Mouse (Mus musculus) intestine, embryonic 14.5 days (tissue): ENCODE results near the gene Tmc7. TPM values are rescaled to one million over a fixed set of nuclear protein-coding genes. Genes with fewer than 3 reads are reported as not detected.

Experiments used
- ATAC-seq: fragments of 200-750 bp; cut with Nextera tagmentation; replicated peaks from 2 replicates; pipeline ENCODE4 v1.8.0; 2017; ENCODE audit warnings: low read depth, moderate number of reproducible peaks, moderate TSS enrichment, moderate library complexity; ENCODE audit not compliant: low FRiP score, low TSS enrichment
- DNase-seq: peaks from one replicate; pipeline ENCODE4 v3.0.0-alpha.2; 2018; ENCODE audit warnings: low spot score
- H3K27ac ChIP-seq: fragments of 300-500 bp; sonication (generic); 2 replicates; pipeline ENCODE4 v1.5.1; 2014; ENCODE audit warnings: low read depth, mild to moderate bottlenecking, control low read depth
- H3K27me3 ChIP-seq: fragments of 300-500 bp; sonication (generic); replicated peaks from 2 replicates; pipeline ENCODE4 v1.6.1; 2014; ENCODE audit warnings: low read length, control low read depth; ENCODE audit not compliant: control insufficient read depth, insufficient read depth
- H3K36me3 ChIP-seq: fragments of 300-500 bp; sonication (generic); 2 replicates; pipeline ENCODE4 v1.6.1; 2014; ENCODE audit warnings: low read length, control low read depth; ENCODE audit not compliant: control insufficient read depth, insufficient read depth
- H3K4me1 ChIP-seq: fragments of 300-500 bp; sonication (generic); replicated peaks from 2 replicates; pipeline ENCODE4 v1.6.1; 2014; ENCODE audit warnings: low read length, control low read depth, mixed read lengths; ENCODE audit not compliant: control insufficient read depth, insufficient read depth
- H3K4me2 ChIP-seq: fragments of 300-500 bp; sonication (generic); 2 replicates; pipeline ENCODE4 v1.6.1; 2014; ENCODE audit warnings: low read length
- H3K4me3 ChIP-seq: fragments of 300-500 bp; sonication (generic); 2 replicates; pipeline ENCODE4 v1.5.1; 2014; ENCODE audit warnings: low read depth, low read length, control low read depth, mixed read lengths
- H3K9ac ChIP-seq: fragments of 300-500 bp; sonication (generic); 2 replicates; pipeline ENCODE4 v1.6.1; 2014; ENCODE audit warnings: mild to moderate bottlenecking, low read length
- H3K9me3 ChIP-seq: fragments of 300-500 bp; sonication (generic); 2 replicates; pipeline ENCODE4 v1.6.1; 2016; ENCODE audit warnings: low read length, control low read depth; ENCODE audit not compliant: control insufficient read depth
- WGBS: fragments of 180-500 bp; shearing (Covaris S2); extraction: QIAGEN DNeasy Blood & Tissue Kit; methylation state at CpG from one replicate; pipeline ENCODE4 v1.1.7; 2014; 5-methylcytosine and 5-hydroxymethylcytosine counted together
- polyA plus RNA-seq: library from polyadenylated mRNA; unstranded; fragments of >200 nt; fragmentation: Nextera tagmentation; extraction: Ambion mirVana; gene quantifications from 2 replicates; pipeline ENCODE4 v1.2.1, GENCODE M21; 2014

The Tmc7 gene
- polyA plus RNA-seq, 1 experiment from 2014 or later: 3.7 TPM

DNA sequence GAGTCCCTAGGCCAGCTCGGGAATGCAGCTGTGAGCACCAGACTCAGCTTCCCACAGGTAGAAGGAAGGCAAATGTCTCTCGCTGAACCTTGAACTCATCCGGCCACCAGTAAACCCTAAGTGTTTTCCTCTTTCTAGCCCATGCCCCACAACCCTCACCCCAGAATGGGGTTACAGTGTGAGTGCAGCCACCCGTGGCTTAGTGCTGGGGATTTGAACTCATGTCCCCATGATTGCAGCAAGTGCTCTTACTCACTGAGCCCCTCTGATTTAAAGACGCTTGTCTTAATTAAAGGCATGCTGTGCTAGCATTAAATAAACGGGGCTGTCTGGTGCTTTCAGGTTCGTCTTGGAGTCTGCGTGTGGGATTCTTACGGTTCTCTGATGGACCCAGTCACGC lies 10.1 kb upstream of the Tmc7 start:
- Histone ChIP-seq H3K27me3 (peaks cover 23% of the 10 kb centered on the region), H3K4me3 (no peak overlapping the region), H3K9ac (no peak overlapping the region), H3K4me1 (0 out of 2 replicates have a peak, but pooled peaks cover 3% of the 10 kb centered on the region), H3K27ac (no peak overlapping the region), H3K9me3 (no peaks in the 10 kb centered on the region), H3K36me3 (no peaks in the 10 kb centered on the region), H3K4me2 (peak overlapping the region; percentile 44)
- ATAC-seq (no peak; the same call in 1 of the 2 replicates), DNase-seq (no peak)
- 33% methylated on average over 10 of the region's 10 CpGs for WGBS

DNA sequence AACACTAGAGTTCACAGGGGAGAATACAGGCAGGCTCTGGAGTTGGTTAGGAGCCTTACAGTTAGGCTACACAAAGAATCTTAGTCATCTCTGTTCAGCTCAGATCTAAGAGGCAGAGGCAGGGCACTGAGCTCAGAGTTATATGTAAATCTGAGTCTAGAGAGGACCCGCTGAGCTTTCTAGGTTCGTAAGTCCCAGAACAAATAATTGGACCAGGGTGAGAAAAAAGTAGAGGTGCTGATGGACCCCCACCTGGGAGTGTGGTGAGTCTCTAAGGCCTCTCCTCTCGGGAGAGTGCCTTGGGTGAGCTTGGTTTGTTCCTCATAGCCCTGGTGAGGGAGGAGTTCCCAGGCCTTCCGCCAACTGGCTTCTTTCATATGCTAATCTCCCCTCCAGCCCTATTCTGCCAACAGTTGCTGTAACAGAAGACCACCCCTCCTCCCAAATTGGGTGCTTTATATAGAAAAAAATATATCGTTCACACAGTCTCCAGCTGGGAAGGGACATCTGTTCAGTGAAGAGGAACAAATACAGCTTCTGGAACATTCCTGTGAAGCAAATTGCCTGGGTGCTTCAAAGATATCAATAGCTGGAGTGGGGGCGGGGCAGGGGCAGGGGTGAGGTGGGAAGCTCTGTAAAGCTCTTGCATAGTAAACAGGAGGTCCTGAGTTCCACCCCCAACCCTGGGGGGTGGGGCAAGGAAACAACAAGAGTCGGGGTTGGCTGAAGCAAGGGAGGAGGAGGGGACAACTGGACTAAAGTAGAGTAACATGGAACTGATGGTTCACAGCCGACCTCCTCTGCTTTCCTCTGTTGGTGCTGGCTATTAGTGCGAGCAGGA lies 9.3 kb upstream of the Tmc7 start:
- Histone ChIP-seq H3K9ac (no peak overlapping the region), H3K36me3 (no peaks in the 10 kb centered on the region), H3K4me3 (no peak overlapping the region), H3K9me3 (no peaks in the 10 kb centered on the region), H3K27ac (no peak overlapping the region; the same call in 1 of the 2 replicates), H3K4me1 (0 out of 2 replicates have a peak, but pooled peaks cover 3% of the 10 kb centered on the region), H3K4me2 (no peak overlapping the region), H3K27me3 (peaks cover 23% of the 10 kb centered on the region)
- DNase-seq (no peak), ATAC-seq (peak; percentile 47)
- WGBS: 14% methylated on average over 9 of the region's 9 CpGs

- Histone ChIP-seq H3K4me3 (no peak overlapping the region), H3K4me2 (no peak overlapping the region), H3K9me3 (no peaks in the 10 kb centered on the region), H3K27ac (no peak overlapping the region), H3K27me3 (peaks cover 13% of the 10 kb centered on the region), H3K4me1 (0 out of 2 replicates have a peak, but pooled peaks cover 3% of the 10 kb centered on the region), H3K36me3 (no peaks in the 10 kb centered on the region), H3K9ac (no peak overlapping the region)
- DNase-seq (no peak), ATAC-seq (no peak)
- WGBS: 53% methylated on average over 6 of the region's 6 CpGs
These were observed 7.6 kb upstream of the Tmc7 start for GRCm38 (mm10) chr7:118592146-118592545.

GRCm38 (mm10) chr7:118590726-118591305 lies 6.3 kb upstream of the Tmc7 start:
- H3K27me3 ChIP-seq: no peaks in the 10 kb centered on the region; the same call in 1 of the 2 replicates
- no peak for DNase-seq
- WGBS: 88% methylated on average over 5 of the region's 5 CpGs
- no peak overlapping the region for H3K4me3 ChIP-seq
- H3K9me3 ChIP-seq: no peaks in the 10 kb centered on the region
- no peak overlapping the region for H3K27ac ChIP-seq
- no peak overlapping the region for H3K4me2 ChIP-seq
- no peak overlapping the region for H3K9ac ChIP-seq
- no peak for ATAC-seq
- H3K36me3 ChIP-seq: no peaks in the 10 kb centered on the region
- H3K4me1 ChIP-seq: 0 out of 2 replicates have a peak, but pooled peaks cover 3% of the 10 kb centered on the region

DNA sequence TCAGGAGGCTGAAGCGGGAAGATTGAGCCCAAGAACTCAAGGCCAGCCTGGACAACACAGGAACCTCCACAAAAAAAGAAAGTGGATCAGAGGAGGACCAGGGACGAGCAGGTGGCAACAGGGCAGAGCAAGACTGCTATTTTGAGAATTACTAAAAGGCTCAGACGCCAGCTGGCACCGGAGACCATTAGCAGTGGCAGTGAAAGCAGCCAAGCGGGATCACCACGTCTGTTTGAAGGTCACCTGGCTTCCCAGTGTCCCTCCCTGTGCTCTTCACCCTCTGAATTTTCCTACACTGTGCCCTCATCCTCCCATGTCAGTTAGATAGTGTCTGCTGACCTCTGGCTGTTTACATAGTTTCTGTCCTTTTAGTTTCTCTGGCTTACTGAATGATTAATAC lies 1.3 kb upstream of the Tmc7 start:
- no peak overlapping the region for H3K4me2 ChIP-seq
- H3K27me3 ChIP-seq: no peaks in the 10 kb centered on the region

DNA sequence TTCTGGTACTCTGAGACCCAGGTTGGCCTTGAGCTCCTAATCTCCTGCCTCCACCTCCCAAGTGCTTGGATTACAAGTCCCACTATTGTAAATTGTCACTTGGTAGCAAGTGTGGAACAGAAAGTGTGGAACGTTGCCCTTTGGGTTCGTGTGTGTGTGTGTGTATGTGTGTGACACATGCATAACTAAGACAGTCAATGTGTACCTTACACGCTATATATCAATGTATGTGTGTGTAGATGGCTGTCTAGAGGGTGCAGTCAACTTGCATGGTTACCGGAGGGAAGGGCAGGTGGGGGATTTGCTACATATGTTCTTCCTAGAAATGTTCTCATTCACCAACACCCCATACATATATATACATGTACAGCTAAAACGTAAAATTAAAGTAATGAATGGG lies 390 bp upstream of the Tmc7 start:
- no peak for DNase-seq
- WGBS: 61% methylated on average over 5 of the region's 5 CpGs
- peak overlapping the region; percentile 89 for H3K4me2 ChIP-seq
- H3K4me3 ChIP-seq: peak overlapping the region; percentile 50
- peaks cover 10% of the 10 kb centered on the region for H3K4me1 ChIP-seq
- H3K27me3 ChIP-seq: no peaks in the 10 kb centered on the region
- H3K9me3 ChIP-seq: no peaks in the 10 kb centered on the region
- no peak overlapping the region; the same call in 1 of the 2 replicates for H3K9ac ChIP-seq
- peak; percentile 9; the same call in 1 of the 2 replicates for ATAC-seq
- no peaks in the 10 kb centered on the region for H3K36me3 ChIP-seq
- H3K27ac ChIP-seq: no peak overlapping the region

More for the DNA sequence above, 1.3 kb upstream of the Tmc7 start:
- no peak overlapping the region for H3K9ac ChIP-seq
- ATAC-seq: no peak
- H3K36me3 ChIP-seq: no peaks in the 10 kb centered on the region
- no peak overlapping the region for H3K4me3 ChIP-seq
- DNase-seq: no peak
- H3K4me1 ChIP-seq: peaks cover 10% of the 10 kb centered on the region
- 68% methylated on average over 6 of the region's 6 CpGs for WGBS
- H3K27ac ChIP-seq: no peak overlapping the region
- no peaks in the 10 kb centered on the region for H3K9me3 ChIP-seq

DNA sequence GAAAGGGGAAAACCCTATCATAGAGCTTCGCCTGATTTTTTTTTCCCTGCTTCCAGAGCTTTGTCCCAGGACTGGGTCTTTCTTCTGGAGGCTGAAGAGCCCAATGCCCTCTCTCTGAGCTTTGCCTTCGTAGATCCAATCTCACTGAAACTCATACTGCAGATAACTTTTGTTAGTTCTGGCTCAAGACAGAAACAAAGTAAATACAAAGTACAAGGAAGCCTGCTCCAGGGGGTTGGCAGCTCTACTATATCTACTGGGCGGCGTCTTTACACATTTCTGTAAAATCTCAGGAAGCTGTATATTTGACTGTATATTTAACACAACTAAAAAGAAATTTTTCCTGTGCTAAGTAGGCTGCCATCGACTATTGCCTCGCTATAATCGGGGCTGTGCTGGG lies 715 bp downstream of the Tmc7 start:
- no peaks in the 10 kb centered on the region for H3K9me3 ChIP-seq
- DNase-seq: no peak
- ATAC-seq: no peak
- 16% methylated on average over 7 of the region's 7 CpGs for WGBS
- peak overlapping the region; percentile 89 for H3K4me2 ChIP-seq
- peaks cover 10% of the 10 kb centered on the region for H3K4me1 ChIP-seq
- H3K9ac ChIP-seq: peak overlapping the region; percentile 61
- no peaks in the 10 kb centered on the region for H3K36me3 ChIP-seq
- H3K27me3 ChIP-seq: no peaks in the 10 kb centered on the region
- peak overlapping the region; percentile 50 for H3K4me3 ChIP-seq
- H3K27ac ChIP-seq: no peak overlapping the region

DNA sequence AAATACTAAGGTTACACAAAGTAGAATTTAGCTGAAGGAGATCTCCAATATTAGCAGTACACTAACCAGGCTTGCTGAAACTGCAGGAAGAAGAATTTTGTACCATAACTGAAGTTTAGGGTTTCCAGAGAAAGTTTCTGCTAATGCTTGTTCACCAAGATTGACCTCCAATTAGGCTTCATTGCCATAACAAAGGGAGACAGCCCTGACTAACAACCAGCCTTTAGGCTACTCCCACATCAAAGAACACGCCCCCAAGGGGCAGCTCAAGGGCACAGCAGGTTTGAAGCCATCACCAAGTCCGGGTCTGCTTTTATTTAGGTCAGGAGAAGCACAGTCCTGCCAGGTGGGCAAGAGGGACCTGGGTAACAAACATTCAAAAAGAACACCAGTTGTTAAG lies 4.6 kb downstream of the Tmc7 start:
- no peak overlapping the region for H3K4me2 ChIP-seq
- H3K4me3 ChIP-seq: no peak overlapping the region
- 58% methylated on average over 2 of the region's 2 CpGs for WGBS
- no peak for DNase-seq
- no peaks in the 10 kb centered on the region for H3K36me3 ChIP-seq
- no peaks in the 10 kb centered on the region for H3K9me3 ChIP-seq
- ATAC-seq: no peak
- H3K9ac ChIP-seq: no peak overlapping the region
- no peak overlapping the region for H3K27ac ChIP-seq
- H3K27me3 ChIP-seq: no peaks in the 10 kb centered on the region
- peaks cover 10% of the 10 kb centered on the region for H3K4me1 ChIP-seq
